Mouse (Mus musculus) ES-Bruce4 (cell line): ENCODE measurements around the gene Anks1. TPM values are rescaled to one million over a fixed set of nuclear protein-coding genes. Genes with fewer than 3 reads are reported as not detected.

Experiments
- H3K27ac ChIP-seq: 2 replicates; pipeline ENCODE4 v1.5.1; 2012; ENCODE audit warnings: low read length, inconsistent platforms; ENCODE audit not compliant: insufficient read depth
- H3K27me3 ChIP-seq: 2 replicates; pipeline ENCODE4 v1.6.1; 2012; ENCODE audit warnings: mild to moderate bottlenecking, low read length, inconsistent platforms; ENCODE audit not compliant: control insufficient read depth, poor library complexity, insufficient read depth, severe bottlenecking
- H3K36me3 ChIP-seq: 2 replicates; pipeline ENCODE4 v1.6.1; 2012; ENCODE audit warnings: inconsistent platforms, mild to moderate bottlenecking, low read length, moderate library complexity; ENCODE audit not compliant: control insufficient read depth, poor library complexity, insufficient read depth, severe bottlenecking
- H3K4me1 ChIP-seq: one replicate; pipeline ENCODE4 v1.8.1; 2011; ENCODE audit warnings: low read length; ENCODE audit not compliant: control insufficient read depth, insufficient read depth
- H3K4me3 ChIP-seq: 2 replicates; pipeline ENCODE4 v1.5.1; 2011; ENCODE audit warnings: low read depth, mild to moderate bottlenecking, low read length
- H3K9ac ChIP-seq: 2 replicates; pipeline ENCODE4 v1.6.1; 2012; ENCODE audit warnings: low read depth, mild to moderate bottlenecking, inconsistent platforms; ENCODE audit not compliant: poor library complexity, severe bottlenecking
- H3K9me3 ChIP-seq: replicated peaks from 2 replicates; pipeline ENCODE4 v1.6.1; 2012; ENCODE audit warnings: mild to moderate bottlenecking, low read length, inconsistent platforms; ENCODE audit not compliant: control insufficient read depth, poor library complexity, insufficient read depth, severe bottlenecking
- CTCF ChIP-seq: IDR thresholded peaks from one replicate; pipeline ENCODE4 v1.8.1; 2011; ENCODE audit warnings: low read depth, low read length
- EP300 ChIP-seq: IDR thresholded peaks from 2 replicates; pipeline ENCODE4 v1.6.1; 2011; ENCODE audit warnings: low read depth, low read length; ENCODE audit not compliant: insufficient read depth
- POLR2A ChIP-seq: IDR thresholded peaks from one replicate; pipeline ENCODE4 v1.8.1; 2011; ENCODE audit warnings: low read length; ENCODE audit not compliant: insufficient read depth
- polyA plus RNA-seq: library from polyadenylated mRNA; stranded (reverse); fragments of >200 nt; gene quantifications from 2 replicates; pipeline ENCODE4 v1.2.4, GENCODE M21; 2011; ENCODE audit warnings: low read depth; ENCODE audit not compliant: missing spikeins, insufficient read depth, insufficient read length

Gene Anks1
- polyA plus RNA-seq, 1 experiment, result 23.7 TPM

DNA sequence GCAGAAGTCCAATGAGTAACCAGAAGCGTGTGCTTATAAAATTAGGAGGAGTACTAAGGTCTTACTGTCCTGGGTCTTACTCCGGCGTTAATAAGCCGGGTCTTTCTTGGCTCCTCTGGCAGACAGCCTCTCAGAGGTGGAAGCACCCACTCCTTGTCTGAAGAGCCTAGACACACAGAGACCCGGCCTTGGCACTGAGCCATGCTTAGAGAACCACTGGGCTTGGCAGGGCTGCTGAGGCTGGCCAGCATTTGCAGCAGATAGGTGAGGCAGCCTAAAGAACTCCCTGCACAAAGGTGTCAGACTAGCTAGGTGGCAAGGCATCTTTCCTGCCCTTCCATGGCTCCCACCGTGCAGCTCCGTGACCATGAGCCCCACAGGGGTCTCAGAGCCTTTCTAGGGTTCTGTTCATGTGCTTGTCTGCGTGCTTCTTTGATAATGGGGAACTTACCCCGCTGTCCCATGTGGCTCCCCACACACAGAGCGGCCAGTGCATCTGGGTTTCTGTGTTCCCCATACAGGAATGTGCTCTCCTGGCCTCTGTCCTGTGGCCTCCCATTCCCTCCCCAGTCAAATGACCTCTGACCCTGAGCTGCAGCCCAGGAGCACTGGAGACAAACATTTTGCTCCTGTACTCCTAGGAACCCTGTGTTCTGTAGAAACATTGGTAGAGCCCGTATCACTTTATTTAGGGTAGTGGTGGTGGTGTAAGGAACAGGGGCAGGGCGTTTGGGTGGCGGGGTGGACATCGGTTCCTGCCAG lies 117.2 kb downstream of the Anks1 start:
- H3K4me1 ChIP-seq, result peaks cover 7% of the 10 kb centered on the region
- no peak overlapping the region for H3K9ac ChIP-seq
- H3K27ac ChIP-seq, result no peak overlapping the region
- H3K27me3 ChIP-seq, result no peaks in the 10 kb centered on the region
- H3K9me3 ChIP-seq, result no peaks in the 10 kb centered on the region
- H3K36me3 ChIP-seq, result no peaks in the 10 kb centered on the region
- H3K4me3 ChIP-seq, result no peak overlapping the region
- TF ChIP-seq CTCF (no peak), EP300 (no peak), POLR2A (no peak)

DNA sequence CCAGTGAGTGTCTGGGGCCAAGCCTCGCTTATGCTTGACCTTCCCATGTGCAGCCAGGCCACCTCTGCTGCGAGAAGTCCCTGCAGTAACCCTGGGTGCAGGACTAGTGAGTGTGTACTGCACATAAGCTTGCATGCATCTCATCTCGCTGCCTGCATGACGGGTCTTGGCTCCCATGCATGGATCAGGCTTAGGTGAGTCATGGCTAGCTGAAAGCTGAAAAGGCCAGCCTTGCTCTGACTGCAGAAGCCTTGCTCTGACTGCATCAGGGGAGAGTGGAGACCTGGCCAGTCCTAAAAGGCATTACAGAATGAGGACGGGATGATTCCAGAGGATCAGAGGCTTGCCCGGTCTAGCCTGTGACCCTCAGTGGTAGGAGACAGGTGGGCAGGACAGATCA lies 118.1 kb downstream of the Anks1 start:
- peaks cover 7% of the 10 kb centered on the region for H3K4me1 ChIP-seq
- no peaks in the 10 kb centered on the region for H3K9me3 ChIP-seq
- H3K27ac ChIP-seq, result no peak overlapping the region
- H3K9ac ChIP-seq, result no peak overlapping the region
- no peak for TF ChIP-seq EP300
- no peak for TF ChIP-seq CTCF
- TF ChIP-seq POLR2A, result no peak
- H3K36me3 ChIP-seq, result no peaks in the 10 kb centered on the region
- H3K27me3 ChIP-seq, result no peaks in the 10 kb centered on the region
- H3K4me3 ChIP-seq, result no peak overlapping the region

DNA sequence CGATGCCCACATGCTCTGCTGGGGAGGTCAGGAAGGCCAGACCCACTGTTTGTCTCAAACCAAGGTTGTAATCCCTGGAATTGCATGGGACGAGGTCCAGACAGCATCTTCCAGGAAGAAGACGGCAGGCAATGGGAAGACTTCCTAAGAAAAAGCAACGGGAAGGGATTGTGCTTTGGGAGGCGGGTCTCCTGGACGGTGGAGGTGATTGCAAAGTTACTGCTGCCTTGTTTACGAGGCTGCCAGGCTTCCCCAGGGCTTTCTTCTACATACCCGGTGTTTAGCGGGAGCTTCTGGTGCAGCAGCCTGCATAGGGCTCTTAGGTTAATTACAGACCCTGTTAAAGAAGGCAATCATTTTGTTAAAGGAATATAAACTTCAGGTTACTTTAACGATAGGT lies 119.1 kb downstream of the Anks1 start:
- Histone ChIP-seq H3K36me3 (no peaks in the 10 kb centered on the region), H3K27ac (no peak overlapping the region), H3K4me1 (peaks cover 7% of the 10 kb centered on the region), H3K27me3 (no peaks in the 10 kb centered on the region), H3K9me3 (no peaks in the 10 kb centered on the region), H3K4me3 (no peak overlapping the region), H3K9ac (no peak overlapping the region)
- TF ChIP-seq EP300, result no peak

GRCm38 (mm10) chr17:28029308-28029707 lies 120.2 kb downstream of the Anks1 start:
- no peak overlapping the region for H3K9ac ChIP-seq
- H3K27ac ChIP-seq, result 0 out of 2 replicates have a peak overlapping the region, but pooled peaks have one; percentile 42
- TF ChIP-seq EP300 (no peak), CTCF (no peak), POLR2A (no peak)
- H3K36me3 ChIP-seq, result no peaks in the 10 kb centered on the region
- no peak overlapping the region for H3K4me3 ChIP-seq
- H3K27me3 ChIP-seq, result no peaks in the 10 kb centered on the region
- peaks cover 7% of the 10 kb centered on the region for H3K4me1 ChIP-seq
- H3K9me3 ChIP-seq, result no peaks in the 10 kb centered on the region

GRCm38 (mm10) chr17:28030446-28030845 lies 121.3 kb downstream of the Anks1 start:
- no peak for TF ChIP-seq POLR2A
- TF ChIP-seq EP300, result no peak
- TF ChIP-seq CTCF, result no peak
- peaks cover 5% of the 10 kb centered on the region for H3K4me1 ChIP-seq
- H3K27me3 ChIP-seq, result no peaks in the 10 kb centered on the region
- no peaks in the 10 kb centered on the region for H3K36me3 ChIP-seq
- H3K9me3 ChIP-seq, result no peaks in the 10 kb centered on the region
- no peak overlapping the region for H3K9ac ChIP-seq
- H3K27ac ChIP-seq, result no peak overlapping the region
- H3K4me3 ChIP-seq, result no peak overlapping the region

GRCm38 (mm10) chr17:28031281-28031941 lies 122.3 kb downstream of the Anks1 start:
- Histone ChIP-seq H3K4me1 (peaks cover 5% of the 10 kb centered on the region), H3K9ac (no peak overlapping the region), H3K9me3 (no peaks in the 10 kb centered on the region), H3K4me3 (no peak overlapping the region), H3K36me3 (no peaks in the 10 kb centered on the region), H3K27me3 (no peaks in the 10 kb centered on the region), H3K27ac (no peak overlapping the region)
- TF ChIP-seq POLR2A (no peak), CTCF (no peak), EP300 (no peak)
